Mouse (Mus musculus): ENCODE results near the gene Slc7a11. TPM values are rescaled to one million over a fixed set of nuclear protein-coding genes. Genes with fewer than 3 reads are reported as not detected.

Slc7a11 gene
- polyA plus RNA-seq, 1 experiment from 2014 or later, result 1.2 TPM

- no peaks in the 10 kb centered on the region for H3K9me3 ChIP-seq
- 48% methylated on average over 3 of the region's 3 CpGs for WGBS
- no peak overlapping the region for H3K27ac ChIP-seq
- H3K4me1 ChIP-seq, result no peaks in the 10 kb centered on the region
- no peak overlapping the region for H3K4me3 ChIP-seq
- no peak for ATAC-seq (ENCODE audit: insufficient number of reproducible peaks, insufficient read depth, low FRiP score, low TSS enrichment)
- H3K4me2 ChIP-seq (replicated peaks), result no peak overlapping the region
- no peaks in the 10 kb centered on the region for H3K36me3 ChIP-seq
- H3K9ac ChIP-seq, result no peak overlapping the region
- no peaks in the 10 kb centered on the region for H3K27me3 ChIP-seq
These were observed 79.8 kb downstream of the Slc7a11 start for GRCm38 (mm10) chr3:50363659-50364058.

DNA sequence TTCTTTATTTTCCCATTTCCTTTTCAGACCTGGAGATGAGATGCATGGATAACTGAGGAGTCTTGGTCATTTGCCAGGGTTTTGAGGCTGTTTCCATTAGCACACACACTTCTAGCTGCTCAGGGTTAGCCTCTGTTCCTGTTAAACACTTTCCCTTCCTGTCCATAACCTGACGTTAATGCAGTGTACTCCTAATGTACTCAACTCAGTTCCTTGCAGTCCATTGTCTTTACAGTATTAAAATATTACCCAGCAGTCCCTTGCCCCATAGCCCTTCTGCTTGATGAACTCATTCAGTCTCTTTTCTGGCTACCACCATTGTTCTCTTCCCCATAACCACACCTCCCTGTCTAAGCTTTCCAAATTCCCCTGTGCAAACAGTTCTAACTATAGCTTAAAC, 96.3 kb downstream of the Slc7a11 start:
- H3K27me3 ChIP-seq, result no peaks in the 10 kb centered on the region
- H3K36me3 ChIP-seq, result no peaks in the 10 kb centered on the region
- no peak overlapping the region for H3K4me2 ChIP-seq (replicated peaks)
- H3K9ac ChIP-seq, result no peak overlapping the region
- no peak for ATAC-seq (ENCODE audit: insufficient number of reproducible peaks, insufficient read depth, low FRiP score, low TSS enrichment)
- WGBS, result 56% methylated on average over 1 of the region's 1 CpGs
- no peaks in the 10 kb centered on the region for H3K9me3 ChIP-seq
- H3K4me3 ChIP-seq, result no peak overlapping the region
- H3K4me1 ChIP-seq, result no peaks in the 10 kb centered on the region
- no peak overlapping the region for H3K27ac ChIP-seq

DNA sequence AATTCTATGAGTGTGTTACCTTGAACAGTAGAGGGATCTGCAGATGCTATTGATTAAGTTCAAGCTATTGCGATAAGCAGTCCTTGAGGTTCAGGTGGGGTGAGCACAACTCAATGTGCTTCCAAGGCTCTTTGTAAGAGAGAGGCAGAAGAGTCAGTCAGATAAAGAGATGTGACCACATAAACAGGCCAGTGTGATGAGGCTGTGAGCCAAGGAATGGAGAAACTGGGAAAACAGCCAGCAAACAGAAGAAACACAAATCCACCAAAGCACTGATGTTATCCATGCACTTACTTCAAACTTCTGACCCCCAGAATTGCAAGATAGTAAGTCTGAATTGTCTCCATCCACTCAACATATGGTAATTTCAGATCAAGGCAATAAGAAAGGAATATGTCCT, 99.0 kb downstream of the Slc7a11 start:
- Histone ChIP-seq H3K36me3 (no peaks in the 10 kb centered on the region), H3K9me3 (no peaks in the 10 kb centered on the region), H3K9ac (no peak overlapping the region), H3K27me3 (no peaks in the 10 kb centered on the region), H3K27ac (no peak overlapping the region), H3K4me3 (no peak overlapping the region), H3K4me1 (no peaks in the 10 kb centered on the region), H3K4me2 (replicated peaks) (no peak overlapping the region)
- ATAC-seq (ENCODE audit: insufficient number of reproducible peaks, insufficient read depth, low FRiP score, low TSS enrichment), result no peak
- WGBS, result 83% methylated on average over 1 of the region's 1 CpGs

GRCm38 (mm10) chr3:50324524-50324923, 118.9 kb downstream of the Slc7a11 start:
- WGBS, result 54% methylated on average over 8 of the region's 8 CpGs
- ATAC-seq (ENCODE audit: insufficient number of reproducible peaks, insufficient read depth, low FRiP score, low TSS enrichment), result no peak

GRCm38 (mm10) chr3:50323881-50324280, 119.5 kb downstream of the Slc7a11 start:
- no peak overlapping the region for H3K4me3 ChIP-seq
- H3K27ac ChIP-seq, result no peak overlapping the region
- WGBS, result 83% methylated on average over 7 of the region's 7 CpGs
- H3K4me1 ChIP-seq, result no peaks in the 10 kb centered on the region
- no peak for ATAC-seq (ENCODE audit: insufficient number of reproducible peaks, insufficient read depth, low FRiP score, low TSS enrichment)
- no peaks in the 10 kb centered on the region for H3K36me3 ChIP-seq
- H3K9me3 ChIP-seq, result no peaks in the 10 kb centered on the region
- H3K9ac ChIP-seq, result no peak overlapping the region
- H3K27me3 ChIP-seq, result no peaks in the 10 kb centered on the region
- no peak overlapping the region for H3K4me2 ChIP-seq (replicated peaks)

More at GRCm38 (mm10) chr3:50324524-50324923, 118.9 kb downstream of the Slc7a11 start:
- Histone ChIP-seq H3K27me3 (no peaks in the 10 kb centered on the region), H3K27ac (no peak overlapping the region), H3K9me3 (no peaks in the 10 kb centered on the region), H3K9ac (no peak overlapping the region), H3K4me2 (replicated peaks) (no peak overlapping the region), H3K4me1 (no peaks in the 10 kb centered on the region), H3K36me3 (no peaks in the 10 kb centered on the region), H3K4me3 (no peak overlapping the region)

- Histone ChIP-seq H3K9ac (no peak overlapping the region), H3K27me3 (no peaks in the 10 kb centered on the region), H3K4me2 (replicated peaks) (no peak overlapping the region), H3K9me3 (no peaks in the 10 kb centered on the region), H3K4me1 (no peaks in the 10 kb centered on the region), H3K4me3 (no peak overlapping the region), H3K27ac (no peak overlapping the region), H3K36me3 (no peaks in the 10 kb centered on the region)
- WGBS, result 79% methylated on average over 2 of the region's 2 CpGs
- no peak for ATAC-seq (ENCODE audit: insufficient number of reproducible peaks, insufficient read depth, low FRiP score, low TSS enrichment)
These were observed 122.6 kb downstream of the Slc7a11 start for GRCm38 (mm10) chr3:50320862-50321261.

GRCm38 (mm10) chr3:50318074-50318473, 125.3 kb downstream of the Slc7a11 start:
- no peak overlapping the region for H3K9ac ChIP-seq
- no peak overlapping the region for H3K4me2 ChIP-seq (replicated peaks)
- H3K9me3 ChIP-seq, result no peaks in the 10 kb centered on the region
- no peak overlapping the region for H3K27ac ChIP-seq
- 53% methylated on average over 3 of the region's 3 CpGs for WGBS
- H3K27me3 ChIP-seq, result no peaks in the 10 kb centered on the region
- no peak overlapping the region for H3K4me3 ChIP-seq
- H3K4me1 ChIP-seq, result no peaks in the 10 kb centered on the region
- no peak for ATAC-seq (ENCODE audit: insufficient number of reproducible peaks, insufficient read depth, low FRiP score, low TSS enrichment)
- H3K36me3 ChIP-seq, result no peaks in the 10 kb centered on the region

- Histone ChIP-seq H3K27ac (no peak overlapping the region), H3K4me2 (replicated peaks) (no peak overlapping the region), H3K27me3 (no peaks in the 10 kb centered on the region), H3K4me1 (no peaks in the 10 kb centered on the region), H3K9ac (no peak overlapping the region), H3K36me3 (no peaks in the 10 kb centered on the region), H3K9me3 (no peaks in the 10 kb centered on the region), H3K4me3 (no peak overlapping the region)
- no peak for ATAC-seq (ENCODE audit: insufficient number of reproducible peaks, insufficient read depth, low FRiP score, low TSS enrichment)
- WGBS, result 67% methylated on average over 3 of the region's 3 CpGs
These were observed 129.6 kb downstream of the Slc7a11 start for GRCm38 (mm10) chr3:50313816-50314215.

GRCm38 (mm10) chr3:50307339-50308327, 135.8 kb downstream of the Slc7a11 start:
- Histone ChIP-seq H3K4me3 (no peak overlapping the region), H3K36me3 (no peaks in the 10 kb centered on the region), H3K4me2 (replicated peaks) (no peak overlapping the region), H3K9ac (no peak overlapping the region), H3K27me3 (no peaks in the 10 kb centered on the region), H3K9me3 (no peaks in the 10 kb centered on the region), H3K27ac (no peak overlapping the region), H3K4me1 (no peaks in the 10 kb centered on the region)
- 55% methylated on average over 14 of the region's 14 CpGs for WGBS
- ATAC-seq (ENCODE audit: insufficient number of reproducible peaks, insufficient read depth, low FRiP score, low TSS enrichment), result no peak

DNA sequence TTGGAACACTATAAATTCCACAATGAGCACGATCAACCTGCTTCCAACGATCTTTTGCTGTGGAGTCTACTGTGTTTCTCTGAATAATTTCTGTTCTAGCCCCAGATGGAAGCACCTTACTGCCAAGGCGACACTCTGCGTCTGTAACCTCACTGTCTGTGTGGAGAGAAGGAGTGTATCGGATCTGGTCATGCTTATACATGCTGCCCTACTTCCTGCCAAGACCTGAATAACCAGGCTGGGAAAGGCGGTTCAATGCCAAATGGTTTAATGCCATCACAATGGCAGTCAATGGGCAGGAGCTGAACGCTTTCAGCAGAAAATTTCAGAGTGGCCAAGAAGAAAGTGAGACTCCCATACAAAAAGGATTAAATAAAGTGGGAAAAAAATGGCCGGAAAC, 137.1 kb downstream of the Slc7a11 start:
- Histone ChIP-seq H3K27me3 (no peaks in the 10 kb centered on the region), H3K4me1 (no peaks in the 10 kb centered on the region), H3K9ac (no peak overlapping the region), H3K4me2 (replicated peaks) (no peak overlapping the region), H3K36me3 (no peaks in the 10 kb centered on the region), H3K4me3 (no peak overlapping the region), H3K9me3 (no peaks in the 10 kb centered on the region), H3K27ac (no peak overlapping the region)
- WGBS, result 83% methylated on average over 8 of the region's 8 CpGs
- no peak for ATAC-seq (ENCODE audit: insufficient number of reproducible peaks, insufficient read depth, low FRiP score, low TSS enrichment)

DNA sequence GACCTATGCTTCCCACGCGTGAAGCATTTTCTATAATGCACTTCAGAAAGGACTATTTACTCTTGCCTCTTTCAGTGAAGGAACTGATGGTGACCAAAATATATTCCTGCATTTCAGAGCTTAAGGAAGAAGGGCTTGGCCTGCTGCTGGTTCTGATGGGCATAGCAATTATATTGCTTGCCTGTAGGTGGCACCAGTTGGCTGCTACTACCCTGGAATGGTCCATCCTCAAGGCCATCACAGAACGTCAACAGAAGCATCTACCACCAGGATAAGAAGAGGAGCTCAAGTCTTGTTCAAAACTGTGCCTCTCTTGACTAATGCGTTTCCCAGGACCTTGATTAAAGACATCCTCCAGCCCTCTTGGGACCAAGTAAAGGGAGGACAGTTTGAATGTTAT, 139.3 kb downstream of the Slc7a11 start:
- H3K9ac ChIP-seq, result no peak overlapping the region
- H3K4me3 ChIP-seq, result no peak overlapping the region
- H3K4me1 ChIP-seq, result 0 out of 2 replicates have a peak, but pooled peaks cover 2% of the 10 kb centered on the region
- no peak overlapping the region for H3K27ac ChIP-seq
- H3K27me3 ChIP-seq, result no peaks in the 10 kb centered on the region
- no peaks in the 10 kb centered on the region for H3K36me3 ChIP-seq
- 47% methylated on average over 4 of the region's 4 CpGs for WGBS
- H3K4me2 ChIP-seq (replicated peaks), result no peak overlapping the region
- no peak for ATAC-seq (ENCODE audit: insufficient number of reproducible peaks, insufficient read depth, low FRiP score, low TSS enrichment)
- no peaks in the 10 kb centered on the region for H3K9me3 ChIP-seq

DNA sequence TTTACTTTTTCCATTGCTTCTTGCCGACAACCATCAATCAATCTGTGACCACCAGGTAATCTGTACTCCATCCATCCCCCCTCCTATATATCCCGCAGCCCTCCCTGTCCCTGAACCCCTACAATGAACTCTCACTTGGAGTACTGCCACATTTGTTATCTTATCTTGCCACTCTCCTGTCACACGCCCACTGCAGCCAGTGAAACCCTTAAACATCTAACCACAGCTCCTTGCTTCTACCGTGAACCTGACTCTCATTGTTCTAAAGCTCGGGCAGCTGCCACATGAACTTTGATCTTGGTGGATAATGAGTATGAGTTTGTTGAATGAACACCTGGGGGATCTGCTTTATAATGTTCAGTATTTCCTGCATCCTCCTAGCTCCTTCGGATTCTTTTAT, 140.8 kb downstream of the Slc7a11 start:
- WGBS, result 67% methylated on average over 6 of the region's 6 CpGs
- Histone ChIP-seq H3K4me3 (no peak overlapping the region), H3K4me2 (replicated peaks) (no peak overlapping the region), H3K4me1 (0 out of 2 replicates have a peak, but pooled peaks cover 2% of the 10 kb centered on the region), H3K9ac (no peak overlapping the region), H3K27me3 (no peaks in the 10 kb centered on the region), H3K36me3 (no peaks in the 10 kb centered on the region), H3K9me3 (no peaks in the 10 kb centered on the region), H3K27ac (no peak overlapping the region)
- no peak for ATAC-seq (ENCODE audit: insufficient number of reproducible peaks, insufficient read depth, low FRiP score, low TSS enrichment)

Measured in embryonic facial prominence, embryonic 12.5 days (tissue).